Comparison of ENCODE assay signal across 28 mouse cellular contexts in genomic region chr8:82754946-82755345, GRCm38 (mm10).
"Had no signal": no experiment of that assay in that cellular context is flagged by ENCODE, and none has a peak within 500 bp of the region (broad histone marks: within the 10 kb centered on the region; RNA-seq: fewer than 3 reads in every experiment).

No protein-coding gene starts in this region.

- H3K4me3 ChIP-seq: heart, adult 2 months; heart, embryonic 13.5 days; heart, embryonic 15.5 days; hindbrain, embryonic 12.5 days; kidney, embryonic 15.5 days; layer of hippocampus, adult 2 months; left cerebral cortex, adult 2 months; limb, embryonic 10.5 days; limb, embryonic 12.5 days; liver, embryonic 13.5 days; liver, embryonic 15.5 days had no signal

- H3K27ac ChIP-seq: heart, adult 2 months; heart, embryonic 13.5 days; heart, embryonic 15.5 days; hindbrain, embryonic 12.5 days; hindbrain, embryonic 14.5 days; hindbrain, postnatal 0 days; kidney, embryonic 15.5 days; kidney, postnatal 0 days; layer of hippocampus, adult 2 months; left cerebral cortex, adult 2 months; limb, embryonic 10.5 days; limb, embryonic 12.5 days; liver, embryonic 13.5 days; liver, embryonic 15.5 days had no signal

- H3K4me2 ChIP-seq: heart, embryonic 11.5 days; heart, embryonic 13.5 days; heart, embryonic 15.5 days; hindbrain, embryonic 12.5 days; hindbrain, embryonic 14.5 days; kidney, embryonic 15.5 days; limb, embryonic 12.5 days; liver, embryonic 11.5 days; liver, embryonic 13.5 days; liver, embryonic 15.5 days had no signal

- DNase-seq: gastrocnemius, postnatal 14 days; gastrocnemius, postnatal 36 days; heart, adult 11 months; heart, adult 2 months; heart, postnatal 14 days; heart, postnatal 36 days; kidney, adult 11 months; kidney, adult 2 months; kidney, adult 9 months; kidney, postnatal 14 days; kidney, postnatal 4 days; liver; liver, embryonic 13.5 days had no signal

- H3K36me3 ChIP-seq: heart, embryonic 13.5 days; heart, embryonic 15.5 days; hindbrain, embryonic 12.5 days; kidney, embryonic 15.5 days; limb, embryonic 10.5 days; limb, embryonic 12.5 days; liver, embryonic 13.5 days; liver, embryonic 15.5 days had no signal

- H3K9me3 ChIP-seq: limb, embryonic 10.5 days; liver, embryonic 13.5 days; liver, embryonic 15.5 days had no signal

- H3K9ac ChIP-seq: heart, embryonic 13.5 days; heart, embryonic 15.5 days; hindbrain, embryonic 12.5 days; hindbrain, embryonic 14.5 days; kidney, embryonic 15.5 days; limb, embryonic 12.5 days; liver, embryonic 13.5 days; liver, embryonic 15.5 days had no signal

- H3K4me1 ChIP-seq: heart, embryonic 13.5 days; heart, embryonic 15.5 days; hindbrain, embryonic 12.5 days; kidney, embryonic 15.5 days; limb, embryonic 10.5 days; limb, embryonic 12.5 days; liver, embryonic 13.5 days; liver, embryonic 15.5 days had no signal

- H3K27me3 ChIP-seq: heart, embryonic 13.5 days; heart, embryonic 15.5 days; hindbrain, embryonic 12.5 days; kidney, embryonic 15.5 days; limb, embryonic 12.5 days; liver, embryonic 13.5 days; liver, embryonic 15.5 days had no signal

- ATAC-seq: hindbrain, postnatal 0 days; intestine, embryonic 16.5 days had no signal
